Mouse (Mus musculus) MEL-GATA-1-ER (cell line): ENCODE measurements around the gene Dnah7c.
"Not testable (repeated sequence)": the region's sequence is repeated elsewhere in the genome, so short reads cannot be mapped to it uniquely, and the experiment has no call there.

Experiments
- DNase-seq: peaks from one replicate; pipeline ENCODE4 v3.0.0-alpha.2; 2012; ENCODE audit warnings: low read depth; ENCODE audit errors: extremely low read depth

Dnah7c gene

GRCm38 (mm10) chr1:46729731-46730130, 304.3 kb downstream of the Dnah7c start:
- not testable (repeated sequence) for DNase-seq

- not testable (repeated sequence) for DNase-seq
Measured at GRCm38 (mm10) chr1:46733405-46734106, 308.2 kb downstream of the Dnah7c start.

- DNase-seq: not testable (repeated sequence)
Measured at GRCm38 (mm10) chr1:46734455-46734854, 309.1 kb downstream of the Dnah7c start.

GRCm38 (mm10) chr1:46764600-46764999, 339.2 kb downstream of the Dnah7c start:
- DNase-seq: not testable (repeated sequence)

GRCm38 (mm10) chr1:46769318-46769717, 343.9 kb downstream of the Dnah7c start:
- not testable (repeated sequence) for DNase-seq

GRCm38 (mm10) chr1:46770077-46770695, 344.8 kb downstream of the Dnah7c start:
- not testable (repeated sequence) for DNase-seq

GRCm38 (mm10) chr1:46782227-46782626, 356.8 kb downstream of the Dnah7c start:
- DNase-seq: not testable (repeated sequence)

GRCm38 (mm10) chr1:46805074-46805473, 379.7 kb downstream of the Dnah7c start:
- DNase-seq: no peak

- not testable (repeated sequence) for DNase-seq
Measured at GRCm38 (mm10) chr1:46808630-46809029, 383.2 kb downstream of the Dnah7c start.

GRCm38 (mm10) chr1:46817934-46818333, 392.5 kb downstream of the Dnah7c start:
- no peak for DNase-seq

- DNase-seq: peak; percentile 37
Measured at GRCm38 (mm10) chr1:46822256-46822972, 397.0 kb downstream of the Dnah7c start.

- DNase-seq: no peak
Measured at GRCm38 (mm10) chr1:46830066-46830843, 404.9 kb downstream of the Dnah7c start.

GRCm38 (mm10) chr1:46831927-46832326, 406.5 kb downstream of the Dnah7c start:
- peak; percentile 65 for DNase-seq

- DNase-seq: no peak
Measured at GRCm38 (mm10) chr1:46843406-46843805, 418.0 kb downstream of the Dnah7c start.

- no peak for DNase-seq
Measured at GRCm38 (mm10) chr1:46844281-46844680, 418.9 kb downstream of the Dnah7c start.

GRCm38 (mm10) chr1:46845221-46845620, 419.8 kb downstream of the Dnah7c start:
- DNase-seq: no peak

- DNase-seq: peak; percentile 63
Measured at GRCm38 (mm10) chr1:46849758-46850157, 424.4 kb downstream of the Dnah7c start.

GRCm38 (mm10) chr1:46851586-46851985, 426.2 kb downstream of the Dnah7c start:
- peak; percentile 14 for DNase-seq

GRCm38 (mm10) chr1:46852216-46852599, 426.8 kb downstream of the Dnah7c start:
- no peak for DNase-seq

GRCm38 (mm10) chr1:46852600-46853272, 427.3 kb downstream of the Dnah7c start:
- peak; percentile 41 for DNase-seq
